Mouse (Mus musculus) lung, postnatal 10 days (tissue): ENCODE data around the gene Ankrd24.
A peak's percentile ranks its signal among the peaks of the same experiment; 100 is the strongest.

ENCODE experiments used
- DNase-seq: peaks from one replicate; pipeline ENCODE4 v3.0.0; 2021

The Ankrd24 gene

DNA sequence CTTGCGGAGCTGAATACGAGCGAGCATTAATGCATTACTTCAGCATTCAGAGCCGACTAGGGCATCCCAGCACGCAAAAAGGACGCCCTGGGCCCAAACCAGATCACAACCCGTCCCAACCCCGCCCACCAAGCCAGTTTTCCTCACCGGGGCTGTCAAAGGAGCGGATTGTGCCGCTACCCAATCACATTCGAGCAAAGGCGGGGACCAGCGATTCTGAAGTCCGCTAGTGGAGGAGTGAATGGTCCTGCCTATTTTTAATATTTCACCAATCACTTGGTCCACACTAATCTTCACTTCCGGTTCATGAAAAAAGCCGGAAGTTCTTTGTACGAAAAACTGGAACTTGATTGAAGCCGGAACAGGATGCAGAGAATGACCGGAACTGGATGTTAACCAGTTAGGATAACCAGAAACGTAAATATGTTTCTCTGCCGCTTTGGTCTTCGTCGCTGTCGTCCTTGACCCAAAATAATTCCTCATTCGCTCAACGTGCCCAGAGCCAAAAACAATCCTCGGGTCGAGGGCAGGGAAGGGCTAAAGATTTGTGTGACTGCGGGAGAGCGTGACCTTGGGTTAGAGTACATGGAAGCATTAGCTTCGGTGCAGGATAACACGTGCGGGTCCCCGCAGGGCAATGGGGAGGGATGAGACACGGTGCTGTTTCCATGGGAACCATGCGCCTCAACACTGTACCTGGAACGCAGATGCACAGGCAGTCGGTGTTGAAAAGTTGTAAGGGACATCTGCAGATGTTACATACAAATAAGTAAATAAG lies 22.2 kb upstream of the Ankrd24 start, which contains the start of gene BC025920:
BC025920 (plus strand) TSS at position 297 of the 778 bp plus-strand sequence.
- DNase-seq: peak; percentile 98

DNA sequence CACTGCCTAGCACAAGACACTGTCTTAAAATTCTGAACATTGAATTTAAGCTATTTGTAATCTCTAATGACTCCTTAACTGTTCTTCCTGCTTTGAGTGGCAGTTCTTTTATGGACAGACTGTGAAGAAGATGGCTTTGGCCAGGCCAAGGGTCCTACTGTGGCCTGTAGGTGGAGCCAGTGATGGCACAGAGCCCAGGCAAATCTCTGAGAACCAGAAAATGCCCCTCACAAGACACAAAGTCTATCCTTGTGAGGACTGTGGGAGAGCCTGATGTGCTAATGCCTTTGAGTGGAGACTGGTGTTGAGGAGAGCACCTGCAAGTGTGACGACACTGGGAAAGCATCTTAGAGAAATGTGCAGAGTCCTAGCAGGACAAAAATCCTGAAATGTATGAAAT lies 20.0 kb upstream of the Ankrd24 start:
- DNase-seq: no peak

DNA sequence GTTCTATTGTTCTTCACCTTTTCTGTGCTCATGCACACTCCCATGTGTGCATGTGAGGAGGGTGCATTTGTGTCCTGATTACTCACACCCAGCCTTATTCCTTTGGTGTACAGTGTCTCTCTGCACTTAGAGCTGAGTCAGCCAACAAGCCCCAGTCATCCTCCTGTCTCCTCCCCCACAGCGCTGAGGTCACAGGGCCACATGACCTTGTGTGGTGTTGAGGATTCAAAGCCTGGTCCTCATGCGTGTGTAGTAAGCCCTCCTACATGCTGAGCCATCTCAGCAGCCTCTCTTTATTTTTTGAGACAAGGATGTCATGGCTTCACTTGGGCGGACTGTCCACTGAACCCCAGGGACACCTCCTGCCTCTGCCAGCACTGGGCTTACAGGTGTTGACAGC lies 15.6 kb upstream of the Ankrd24 start:
- DNase-seq: no peak

DNA sequence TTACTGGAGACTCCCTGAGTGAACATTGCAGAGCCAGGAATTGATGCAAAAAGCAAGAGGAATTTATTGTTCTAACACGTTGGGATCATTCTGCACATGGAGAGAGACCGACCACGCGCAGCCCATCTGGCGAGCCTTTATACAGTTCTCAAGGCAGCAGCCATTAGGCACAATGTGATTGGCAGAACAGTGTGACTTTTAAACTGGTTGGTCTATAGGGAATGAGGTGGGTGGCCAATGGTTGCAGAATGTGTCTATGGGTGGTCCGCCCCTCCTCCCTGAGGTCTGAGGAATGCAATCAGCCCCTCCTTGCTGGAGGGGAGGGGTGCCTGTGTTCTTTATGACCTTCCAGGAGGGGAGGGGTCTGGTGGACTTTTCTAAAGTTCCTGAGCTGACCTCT lies 12.9 kb upstream of the Ankrd24 start:
- DNase-seq: no peak

DNA sequence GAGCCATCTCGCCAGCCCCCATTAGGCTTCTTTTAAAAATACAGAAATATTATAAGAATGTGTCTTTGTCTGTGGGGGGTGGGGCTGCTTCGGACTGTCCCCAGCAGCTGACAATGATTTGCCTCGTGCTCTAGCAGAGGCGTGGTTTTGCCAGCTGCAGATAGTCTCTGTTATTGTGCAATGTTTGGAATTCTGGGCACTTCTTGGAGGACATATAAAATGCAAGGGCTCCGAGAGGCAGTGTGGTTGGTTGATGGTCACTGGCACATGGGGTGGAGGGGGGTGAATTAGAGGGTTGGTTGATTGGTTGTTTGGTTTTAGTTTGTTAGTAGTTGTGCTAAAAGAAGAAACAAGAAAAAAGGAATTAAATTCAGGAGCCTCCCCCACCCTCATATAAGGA lies 8.4 kb upstream of the Ankrd24 start:
- DNase-seq: no peak

DNA sequence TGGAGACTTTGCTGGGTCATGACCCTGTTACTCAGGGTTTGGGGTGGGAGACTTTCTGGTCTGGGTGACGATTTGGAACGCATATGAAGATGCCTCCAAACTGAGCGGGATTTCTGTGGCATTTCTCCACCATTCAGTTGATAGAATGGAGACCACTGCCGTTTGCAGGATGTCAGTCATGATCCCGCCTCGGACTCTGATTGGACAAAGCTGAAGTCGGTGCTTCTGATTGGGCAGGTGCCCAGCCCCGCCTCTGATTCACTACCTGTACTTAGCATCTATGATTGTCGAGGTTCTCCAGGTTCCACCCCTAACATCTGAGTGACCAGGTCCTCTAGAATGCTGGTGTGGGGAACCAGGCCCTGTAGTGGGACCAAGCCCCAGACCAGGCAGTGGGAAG lies 7.6 kb upstream of the Ankrd24 start:
- DNase-seq: no peak

DNA sequence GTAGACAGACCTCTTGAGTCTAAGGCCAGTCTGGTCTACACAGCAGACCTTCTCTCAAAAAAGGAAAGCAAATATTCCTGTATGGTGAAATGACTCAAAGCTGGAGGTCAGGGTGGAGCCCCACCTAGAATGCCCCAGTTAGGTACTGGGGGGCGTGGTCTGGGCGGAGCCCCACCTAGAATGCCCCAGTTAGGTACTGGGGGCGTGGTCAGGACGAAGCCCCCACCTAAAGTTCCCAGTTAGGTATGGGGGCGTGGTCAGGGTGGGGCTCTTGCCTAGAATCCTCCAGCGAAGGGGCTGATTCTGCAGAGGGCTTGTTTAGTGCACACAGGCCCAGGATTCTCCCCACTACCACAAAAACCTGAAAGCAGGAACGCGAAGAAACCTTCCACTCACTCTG lies 4.9 kb upstream of the Ankrd24 start:
- DNase-seq: no peak

DNA sequence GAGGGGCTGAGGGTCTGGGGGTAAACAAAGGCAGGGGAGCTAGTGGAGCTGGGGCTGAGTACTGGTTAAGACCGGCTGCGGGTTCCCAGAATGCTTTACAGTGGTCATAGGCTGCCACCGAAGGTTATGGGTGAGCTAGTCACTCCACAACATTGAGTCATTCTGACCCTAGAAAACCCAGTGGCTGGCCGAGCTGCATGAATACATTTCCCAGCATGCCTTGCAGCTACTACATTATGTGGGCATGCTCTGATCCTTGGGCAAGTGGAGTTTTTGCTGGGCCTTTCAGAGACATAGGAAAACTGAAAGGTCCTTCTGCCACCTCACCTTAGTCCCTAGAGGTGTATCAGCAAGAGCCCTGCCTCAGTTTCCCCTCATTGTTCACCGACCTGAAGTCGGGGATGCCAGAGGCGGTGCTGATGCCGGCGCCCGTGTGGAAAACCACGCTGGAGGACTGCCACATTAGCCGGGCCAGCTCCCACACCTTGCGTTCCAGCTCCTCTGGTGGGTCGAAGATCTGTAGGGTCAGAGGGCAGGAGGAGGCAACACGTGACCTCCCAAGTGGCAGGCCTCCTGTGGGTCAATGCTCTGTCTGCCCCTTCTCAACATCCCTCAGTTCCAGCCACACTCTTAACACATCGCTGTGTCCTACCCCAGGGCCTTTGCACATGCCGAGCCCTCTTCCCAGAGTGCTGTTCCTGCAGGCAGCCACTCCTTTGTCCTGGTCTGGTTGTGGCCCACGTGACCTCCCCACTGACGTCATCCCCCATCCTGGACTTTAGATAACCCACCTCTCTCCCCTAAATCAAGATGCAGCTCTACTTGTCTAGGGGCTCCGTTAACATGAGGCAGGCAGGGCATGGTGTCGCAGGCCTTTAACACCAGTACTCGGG lies 2.0 kb upstream of the Ankrd24 start:
- no peak for DNase-seq

DNA sequence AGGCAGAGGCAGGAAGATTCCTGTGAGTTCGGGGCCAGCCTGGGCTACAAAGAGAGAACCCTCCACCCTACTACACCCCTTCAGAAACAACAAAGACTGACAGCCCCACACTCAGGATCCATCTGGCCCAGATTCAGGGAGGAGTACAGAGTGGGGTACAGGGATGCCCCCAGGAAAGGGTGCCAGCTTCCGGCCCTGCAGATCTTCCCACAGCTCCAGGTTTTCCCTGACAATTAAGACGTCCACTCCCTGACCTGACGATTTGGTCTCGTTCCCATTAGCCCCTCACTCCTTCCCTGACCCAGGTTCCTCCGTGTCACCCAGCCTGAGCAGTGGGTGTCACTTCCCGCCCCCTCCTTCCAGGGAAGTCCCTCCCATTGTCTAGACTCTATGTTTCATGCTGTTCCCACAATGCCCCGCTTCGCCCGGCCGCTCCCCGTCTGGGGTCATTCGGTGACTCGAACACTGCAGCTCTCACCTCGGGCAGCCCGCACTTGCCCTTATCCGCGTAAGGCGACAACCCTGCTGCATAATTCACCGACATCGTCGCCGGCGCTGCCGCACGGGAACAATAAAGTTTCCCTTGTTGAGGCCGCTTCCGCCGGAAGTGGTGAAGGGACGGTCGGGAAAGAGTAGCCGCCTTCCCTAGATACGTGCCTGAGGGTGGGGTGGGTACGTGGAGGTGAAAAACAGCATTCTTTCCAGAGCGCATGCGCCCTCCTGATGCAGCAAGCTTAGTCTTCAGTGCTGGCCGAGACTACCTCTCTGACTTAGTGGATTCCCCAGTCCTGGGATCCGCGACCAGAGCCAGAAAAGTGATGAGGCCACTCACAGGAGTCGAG lies 1.1 kb upstream of the Ankrd24 start, which contains the start of gene Sirt6:
Sirt6 (minus strand) TSS at position 804 of the 842 bp plus-strand sequence.
- peak; percentile 95 for DNase-seq

DNA sequence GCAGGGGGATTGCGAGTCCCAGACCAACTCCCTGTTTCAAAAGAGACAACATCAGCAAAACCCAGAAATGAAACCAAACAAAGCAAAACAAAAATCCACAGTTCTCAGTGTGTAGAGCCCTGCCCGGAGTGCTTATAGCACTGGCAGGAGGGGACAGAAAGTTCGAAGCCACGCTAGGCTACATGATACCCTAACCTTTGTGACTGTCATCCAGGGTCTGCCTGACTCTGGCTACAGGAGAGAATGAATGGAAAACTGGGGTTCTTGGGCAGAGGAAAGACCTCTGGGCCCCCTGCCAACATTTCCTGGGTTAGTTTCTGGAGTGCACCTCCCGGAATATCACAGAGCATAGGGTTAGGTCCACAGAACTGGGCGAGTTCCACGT lies 512 bp upstream of the Ankrd24 start:
- DNase-seq: peak; percentile 46

DNA sequence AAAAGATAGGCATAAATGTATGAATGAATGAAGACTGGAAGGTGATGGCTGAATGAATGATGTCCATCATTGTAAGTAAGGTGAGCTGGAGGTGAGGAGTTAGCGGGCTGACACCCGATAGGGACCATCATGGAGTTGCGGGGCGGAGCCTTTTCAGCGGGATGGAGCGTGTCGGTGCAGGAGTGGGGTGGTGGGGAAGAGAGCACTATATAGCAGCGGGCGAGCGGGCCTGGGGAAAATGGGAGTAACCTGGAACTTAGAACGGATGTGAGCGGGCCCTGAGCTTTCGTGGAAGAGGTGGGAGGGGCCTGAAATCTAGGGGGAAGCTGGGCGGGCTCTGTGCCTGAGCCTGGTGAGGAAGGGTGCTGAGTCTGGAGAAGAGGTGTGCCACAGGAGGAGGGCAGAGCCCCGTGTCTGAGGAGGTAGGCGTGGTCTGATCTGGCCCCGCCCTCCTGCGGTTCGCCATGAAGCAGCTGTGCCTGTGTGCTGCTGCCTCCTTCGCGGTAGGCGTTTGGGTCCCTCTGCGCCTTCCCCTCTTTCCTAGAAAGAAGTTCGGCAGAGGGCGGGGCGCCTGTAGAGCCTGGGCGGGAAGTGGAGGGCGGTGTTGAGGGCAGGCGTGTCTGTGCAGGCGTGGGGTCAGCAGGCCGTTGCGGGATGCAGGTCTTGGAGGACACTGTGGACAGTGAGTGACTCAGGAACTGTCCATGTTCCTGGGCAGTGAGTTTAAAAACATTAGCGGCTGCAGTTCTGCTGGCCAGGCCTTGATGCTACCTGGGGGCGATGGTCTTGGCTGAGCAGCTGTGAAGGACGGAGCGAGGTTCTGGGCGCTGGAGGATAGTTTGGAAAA lies 5.1 kb downstream of the Ankrd24 start:
- DNase-seq: peak; percentile 92

DNA sequence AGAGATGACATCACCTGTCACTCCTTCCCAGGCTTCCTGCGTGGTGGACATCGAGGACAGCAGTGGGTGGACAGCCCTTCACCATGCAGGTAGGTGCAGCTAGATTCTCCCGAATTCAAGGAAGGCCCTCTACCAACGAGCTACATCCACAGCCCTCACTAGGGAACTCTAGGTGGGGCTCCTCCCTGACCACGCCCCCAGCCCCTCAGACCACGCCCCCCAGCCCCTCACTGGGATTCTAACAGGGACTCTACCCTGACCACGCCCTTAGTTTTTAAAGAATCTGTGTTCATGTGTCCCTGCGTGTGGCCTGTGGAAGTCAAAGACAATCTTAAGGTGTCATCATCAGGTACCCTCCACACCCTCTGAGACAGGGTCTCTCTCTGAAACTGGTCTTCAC lies 8.0 kb downstream of the Ankrd24 start:
- no peak for DNase-seq

DNA sequence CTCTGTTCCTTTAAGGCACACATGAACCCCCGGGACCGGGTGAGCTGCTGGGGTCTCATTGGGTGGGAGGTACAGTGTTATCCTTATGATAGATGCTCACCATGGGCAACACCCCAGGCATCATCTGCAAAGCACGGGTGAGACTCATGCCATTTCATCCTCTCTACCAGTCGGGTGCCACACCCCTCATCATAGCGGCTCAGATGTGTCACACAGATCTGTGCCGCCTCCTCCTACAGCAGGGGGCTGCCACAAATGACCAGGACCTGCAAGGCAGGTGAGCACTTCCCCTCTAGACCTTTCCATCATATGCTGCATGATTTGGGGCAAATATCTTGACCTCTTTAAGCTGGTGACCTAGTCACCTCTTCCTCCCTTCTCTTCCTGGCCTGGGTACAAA lies 9.8 kb downstream of the Ankrd24 start:
- no peak for DNase-seq

DNA sequence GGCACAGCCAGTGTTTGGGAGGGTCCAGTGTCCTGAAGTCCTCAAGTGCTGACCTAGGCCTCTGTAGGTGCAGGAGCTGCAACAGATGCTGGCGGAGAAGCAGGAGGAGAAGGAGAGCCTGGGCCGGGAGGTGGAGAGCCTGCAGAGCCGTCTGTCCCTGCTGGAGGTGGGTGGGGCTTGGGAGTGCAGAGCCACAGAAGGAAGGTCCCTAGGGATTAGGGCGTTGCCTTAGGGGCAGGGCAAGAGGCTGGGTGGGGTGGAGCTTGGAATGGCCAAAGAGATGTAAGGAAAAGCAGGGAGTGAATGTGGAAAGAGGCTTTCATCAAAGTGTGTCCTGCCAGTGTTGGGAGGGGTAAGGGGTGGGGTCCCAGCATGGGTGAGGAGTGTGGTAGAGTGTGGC lies 12.5 kb downstream of the Ankrd24 start:
- DNase-seq: peak; percentile 50

DNA sequence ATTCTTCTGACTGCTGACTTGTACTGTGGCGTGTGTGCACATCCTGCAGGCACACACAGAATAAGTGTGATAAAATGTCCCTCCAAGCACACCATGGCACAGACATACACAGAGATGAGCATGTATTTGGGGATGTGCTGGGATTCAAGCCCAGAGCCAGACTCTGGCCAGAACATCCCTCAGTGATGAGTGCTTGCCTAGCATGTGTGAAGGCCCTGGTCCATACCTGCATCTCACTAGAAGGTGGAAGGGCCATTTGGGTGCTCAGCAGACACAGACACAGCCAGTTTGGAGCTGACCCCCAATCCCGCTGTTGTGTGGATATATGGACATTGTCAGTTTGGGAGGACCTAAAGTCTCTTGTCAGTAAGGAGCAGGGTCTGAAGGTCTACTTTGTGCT lies 13.2 kb downstream of the Ankrd24 start:
- DNase-seq: no peak

DNA sequence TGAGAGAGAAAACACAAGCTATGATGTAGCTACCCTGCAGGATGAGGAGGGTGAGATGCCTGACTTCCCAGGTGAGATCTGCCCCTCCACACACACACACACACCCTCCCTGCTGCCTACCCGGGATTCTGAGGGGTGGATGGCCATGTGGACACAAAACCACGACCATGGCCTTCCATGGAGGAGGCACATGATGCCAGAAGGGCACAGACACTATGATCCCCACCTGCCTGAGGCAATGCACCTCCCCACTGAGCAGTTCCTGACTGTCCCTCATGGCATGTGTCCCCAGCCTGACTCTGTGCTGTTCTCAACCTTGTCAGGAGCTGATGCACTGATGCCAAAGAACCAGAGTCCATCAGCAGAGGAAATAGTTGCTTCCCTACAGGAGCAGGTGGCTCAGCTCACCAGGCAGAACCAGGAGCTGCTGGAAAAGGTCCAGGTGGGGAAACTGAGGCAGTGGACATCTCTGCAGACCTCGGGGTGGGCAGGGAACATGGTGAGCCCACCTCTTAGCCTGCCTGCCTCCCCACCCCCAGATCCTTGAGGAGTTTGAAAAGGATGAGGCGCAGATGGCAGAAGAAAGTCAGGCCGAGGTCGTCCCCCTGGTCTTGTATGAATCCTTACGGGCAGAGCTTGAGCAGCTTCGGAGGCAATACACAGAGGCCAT lies 13.8 kb downstream of the Ankrd24 start:
- no peak for DNase-seq

DNA sequence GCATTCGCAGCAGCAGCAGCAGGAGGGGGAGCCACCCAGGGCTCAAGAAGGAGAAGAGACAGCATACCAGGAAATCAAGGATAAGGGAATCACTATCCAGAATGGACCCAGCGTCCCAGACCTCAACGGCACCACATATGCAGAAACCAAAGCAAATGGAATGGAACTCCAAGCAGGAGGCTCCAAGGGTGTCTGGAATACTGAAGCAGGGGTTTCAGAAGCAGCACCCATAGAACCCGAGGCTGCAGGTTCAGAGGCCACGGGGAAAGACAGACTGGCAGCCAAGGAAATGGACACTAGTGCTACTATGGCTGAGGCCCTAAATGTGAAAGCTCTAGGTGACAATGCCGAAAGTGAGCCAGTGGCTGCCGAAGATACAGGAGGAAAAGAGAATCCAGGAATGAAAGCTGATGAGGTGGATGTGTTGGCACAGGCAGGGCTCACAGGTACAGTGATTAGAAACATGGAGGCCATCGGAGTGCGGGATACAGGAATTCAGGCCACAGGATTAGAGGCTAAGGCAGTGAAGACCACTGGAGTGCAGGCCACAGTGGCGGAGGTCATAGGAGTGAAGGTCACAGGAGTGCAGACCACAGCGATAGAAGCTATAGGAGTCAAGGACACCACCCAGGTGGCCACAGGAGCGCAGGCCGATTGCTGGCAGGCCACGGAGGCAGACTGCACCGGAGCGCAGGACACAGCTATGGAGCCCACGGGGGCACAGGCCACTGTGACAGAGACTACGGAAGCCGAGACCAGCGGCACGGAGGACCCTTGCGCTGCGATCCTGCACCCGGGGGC lies 14.5 kb downstream of the Ankrd24 start:
- no peak for DNase-seq

DNA sequence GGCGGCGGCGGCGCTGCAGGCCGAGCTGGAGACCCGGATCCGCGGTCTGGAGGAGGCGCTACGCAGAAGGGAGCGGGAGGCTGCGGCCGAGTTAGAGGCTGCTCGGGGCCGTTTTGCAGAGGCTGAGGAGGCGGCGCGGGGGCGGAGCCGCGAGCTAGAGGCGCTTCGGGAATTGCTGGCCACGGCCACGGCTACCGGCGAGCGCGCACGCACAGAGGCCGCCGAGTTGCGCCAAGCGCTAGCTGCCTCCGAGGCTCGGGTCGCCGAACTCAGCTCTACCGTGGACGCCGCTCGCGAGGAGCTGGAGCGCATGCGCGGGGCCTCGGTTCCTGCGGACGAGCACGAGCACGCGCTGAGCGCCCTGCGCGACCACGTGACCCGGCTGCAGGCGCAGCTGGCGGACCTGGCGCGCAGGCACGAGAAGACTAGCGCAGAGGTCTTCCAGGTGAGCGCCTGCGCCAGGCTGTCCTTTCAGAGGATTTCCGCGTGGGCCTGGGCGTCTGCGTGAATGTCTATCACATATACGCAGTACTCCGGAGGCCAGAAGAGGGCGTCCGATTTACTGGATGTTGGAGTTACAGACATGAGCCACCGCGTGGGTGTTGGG lies 15.2 kb downstream of the Ankrd24 start:
- DNase-seq: peak; percentile 96

DNA sequence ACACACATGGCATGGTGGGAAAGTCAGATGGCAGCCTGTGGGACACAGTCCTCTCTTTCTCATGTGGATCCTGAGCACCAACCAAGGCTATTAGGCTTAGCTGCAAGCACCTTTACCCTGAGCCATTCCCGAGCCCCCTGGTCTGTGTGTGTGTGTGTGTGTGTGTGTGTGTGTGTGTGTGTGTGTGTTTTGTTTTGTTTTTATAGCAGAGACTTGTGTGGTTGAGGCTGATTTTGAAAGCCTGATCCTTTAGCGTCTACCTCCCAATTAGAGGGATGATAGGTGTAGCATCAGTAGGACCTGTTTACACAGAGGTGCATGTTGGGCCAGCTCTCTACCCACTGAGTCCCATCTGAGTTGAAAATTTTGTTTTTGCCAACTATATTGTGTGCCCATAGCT lies 15.8 kb downstream of the Ankrd24 start:
- no peak for DNase-seq

DNA sequence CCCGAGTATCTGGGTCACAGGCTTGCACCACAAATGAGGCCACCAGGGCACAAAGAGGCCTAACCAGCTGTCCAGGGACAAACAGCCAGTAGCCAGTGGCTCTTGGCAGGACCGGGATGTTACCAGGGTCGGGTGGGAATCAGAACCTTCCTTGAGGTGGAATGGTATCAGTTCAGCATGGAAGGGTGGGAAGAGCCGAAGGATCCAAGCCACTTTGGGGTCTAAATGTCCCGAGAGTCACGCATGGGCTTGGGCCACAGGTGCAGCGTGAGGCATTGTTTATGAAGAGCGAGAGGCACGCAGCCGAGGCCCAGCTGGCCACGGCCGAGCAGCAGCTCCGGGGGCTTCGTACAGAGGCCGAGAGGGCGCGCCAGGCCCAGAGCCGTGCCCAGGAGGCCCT lies 16.4 kb downstream of the Ankrd24 start:
- no peak for DNase-seq
